Mouse (Mus musculus): Measurements from ENCODE around the gene Rbbp4. TPM values are rescaled to one million over a fixed set of nuclear protein-coding genes. Genes with fewer than 3 reads are reported as not detected.

The Rbbp4 gene
- total RNA-seq, 2 experiments from 2014 or later: 74.1 to 78.0 TPM

Small RNA genes lying within 50 kb of the gene (microRNA-seq; reads per million reads assigned to microRNA genes)
- gene Gm22994: 0 reads per million in 2 experiments

Other genes with a start within 250 kb of the Rbbp4 start
- gene Tmem54, start 229.8 kb downstream of the Rbbp4 start, total RNA-seq (2021): not detected
- gene Hpca, start 213.3 kb downstream of the Rbbp4 start, total RNA-seq (2021): under 1 TPM in 1 of 2 experiments, not detected in 1; 0.18 TPM
- gene Fndc5, start 198.4 kb downstream of the Rbbp4 start, total RNA-seq (2021): 100 to 1,000 TPM; 312 to 343 TPM
- 1 to 10 TPM; 8.4 to 9.2 TPM for gene S100pbp, start 145.6 kb downstream of the Rbbp4 start, total RNA-seq (2021)
- gene Yars, start 145.6 kb downstream of the Rbbp4 start, total RNA-seq (2021): 10 to 100 TPM; 25.6 to 33.4 TPM
- 1 to 10 TPM; 2.6 to 3.0 TPM for gene C77080, start 74.0 kb downstream of the Rbbp4 start, total RNA-seq (2021)
- gene Sync, start 47.8 kb downstream of the Rbbp4 start, total RNA-seq (2021): 10 to 100 TPM; 18.9 to 24.9 TPM
- gene Zbtb8os, start 325 bp upstream of the Rbbp4 start, total RNA-seq (2021): 10 to 100 TPM; 22.4 to 30.2 TPM
- gene Zbtb8a, start 42.7 kb upstream of the Rbbp4 start, total RNA-seq (2021): 1 to 10 TPM; 2.9 to 3.0 TPM
- gene Zbtb8b, start 105.5 kb upstream of the Rbbp4 start, total RNA-seq (2021): under 1 TPM in 1 of 2 experiments, not detected in 1; 0.69 TPM
- gene Bsdc1, start 126.2 kb upstream of the Rbbp4 start, total RNA-seq (2021): 10 to 100 TPM; 46.7 to 49.1 TPM
- not detected for gene Tssk3, start 155.7 kb upstream of the Rbbp4 start, total RNA-seq (2021)
- gene Fam229a, start 155.8 kb upstream of the Rbbp4 start, total RNA-seq (2021): under 1 TPM in 1 of 2 experiments, not detected in 1; 0.57 TPM
- 1 to 10 TPM; 4.5 to 4.7 TPM for gene Marcksl1, start 178.2 kb upstream of the Rbbp4 start, total RNA-seq (2021)
- gene Hdac1, start 207.3 kb upstream of the Rbbp4 start, total RNA-seq (2021): 10 to 100 TPM; 12.5 to 17.5 TPM
- gene Lck, start 238.3 kb upstream of the Rbbp4 start, total RNA-seq (2021): 1 to 10 TPM in 1 of 2 experiments, under 1 TPM in 1; 0.32 to 5.0 TPM
- under 1 TPM in 1 of 2 experiments, not detected in 1; 0.44 TPM for gene Fam167b, start 243.2 kb upstream of the Rbbp4 start, total RNA-seq (2021)

All from heart, adult 18-20 months (tissue).